Mouse (Mus musculus) heart, adult 9 months (tissue): ENCODE results near the gene Tigd3.
"Not testable (repeated sequence)": the region's sequence is repeated elsewhere in the genome, so short reads cannot be mapped to it uniquely, and the experiment has no call there.

Source experiments
- DNase-seq, 2 experiments: peaks; one replicate each; pipeline ENCODE4 v3.0.0; 2022; ENCODE audit warnings: low spot score in 2 of 2

Tigd3 gene

GRCm38 (mm10) chr19:5922119-5922942 lies 28.4 kb upstream of the Tigd3 start:
- DNase-seq = peak; percentile 77 to 83

DNA sequence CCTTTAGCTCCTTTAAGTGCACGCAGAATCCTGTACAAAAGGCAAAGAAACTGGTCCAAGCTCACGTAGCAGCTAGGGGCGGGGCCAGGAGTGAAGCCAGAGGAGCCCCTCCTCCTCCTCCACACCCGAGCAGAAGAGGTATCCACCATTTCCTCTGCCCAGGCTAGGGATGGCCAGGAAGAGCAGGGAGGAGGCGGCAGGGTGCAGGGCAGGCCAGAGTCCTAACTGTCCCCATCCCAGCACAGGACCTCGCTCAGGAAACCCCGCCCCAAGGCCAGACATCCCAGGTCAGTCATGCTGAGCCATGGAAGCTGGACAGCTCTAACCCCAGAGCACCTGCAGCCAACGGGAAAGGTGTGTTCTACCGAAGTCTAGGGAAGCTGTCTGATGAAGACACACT lies 27.8 kb upstream of the Tigd3 start:
- peak; percentile 50 to 63 for DNase-seq

DNA sequence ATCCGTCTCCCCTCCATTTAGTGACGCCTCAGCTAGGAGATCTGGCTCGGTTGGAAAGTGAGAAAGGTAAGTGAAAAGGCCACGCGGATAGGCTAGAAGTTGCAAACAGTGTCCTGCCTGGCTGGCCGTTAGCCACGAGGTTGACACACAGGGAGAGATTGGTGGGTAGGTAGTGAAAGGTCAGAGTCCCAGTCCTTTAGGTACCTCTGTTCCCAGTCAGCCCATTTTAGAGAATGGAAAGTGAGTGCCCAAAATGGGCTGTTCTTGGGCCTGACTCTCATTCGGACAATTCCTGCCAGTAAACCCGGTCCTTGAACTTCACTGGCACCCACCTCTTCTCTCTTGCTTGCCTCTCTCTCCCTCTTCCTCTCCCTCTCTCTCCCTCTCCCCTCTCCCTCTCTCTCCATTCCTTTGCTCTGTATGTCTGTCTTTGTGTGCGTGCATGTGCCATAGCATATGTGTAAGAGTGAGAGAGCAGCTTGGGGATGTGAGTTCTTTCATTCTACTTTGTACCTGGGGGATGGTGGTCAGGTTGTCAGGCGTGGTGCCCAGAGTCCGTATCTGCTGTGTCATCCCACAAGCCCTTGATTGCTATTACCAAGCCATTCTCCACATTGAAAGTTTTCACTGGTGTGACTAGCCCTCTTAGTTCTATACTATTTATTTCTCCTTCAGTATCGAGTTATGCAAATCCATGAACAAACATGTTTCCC lies 19.2 kb upstream of the Tigd3 start, which contains the start of gene Dpf2:
Gene Dpf2 (minus strand): TSS at position 4 of the 713 bp plus-strand sequence.
- DNase-seq = no peak

DNA sequence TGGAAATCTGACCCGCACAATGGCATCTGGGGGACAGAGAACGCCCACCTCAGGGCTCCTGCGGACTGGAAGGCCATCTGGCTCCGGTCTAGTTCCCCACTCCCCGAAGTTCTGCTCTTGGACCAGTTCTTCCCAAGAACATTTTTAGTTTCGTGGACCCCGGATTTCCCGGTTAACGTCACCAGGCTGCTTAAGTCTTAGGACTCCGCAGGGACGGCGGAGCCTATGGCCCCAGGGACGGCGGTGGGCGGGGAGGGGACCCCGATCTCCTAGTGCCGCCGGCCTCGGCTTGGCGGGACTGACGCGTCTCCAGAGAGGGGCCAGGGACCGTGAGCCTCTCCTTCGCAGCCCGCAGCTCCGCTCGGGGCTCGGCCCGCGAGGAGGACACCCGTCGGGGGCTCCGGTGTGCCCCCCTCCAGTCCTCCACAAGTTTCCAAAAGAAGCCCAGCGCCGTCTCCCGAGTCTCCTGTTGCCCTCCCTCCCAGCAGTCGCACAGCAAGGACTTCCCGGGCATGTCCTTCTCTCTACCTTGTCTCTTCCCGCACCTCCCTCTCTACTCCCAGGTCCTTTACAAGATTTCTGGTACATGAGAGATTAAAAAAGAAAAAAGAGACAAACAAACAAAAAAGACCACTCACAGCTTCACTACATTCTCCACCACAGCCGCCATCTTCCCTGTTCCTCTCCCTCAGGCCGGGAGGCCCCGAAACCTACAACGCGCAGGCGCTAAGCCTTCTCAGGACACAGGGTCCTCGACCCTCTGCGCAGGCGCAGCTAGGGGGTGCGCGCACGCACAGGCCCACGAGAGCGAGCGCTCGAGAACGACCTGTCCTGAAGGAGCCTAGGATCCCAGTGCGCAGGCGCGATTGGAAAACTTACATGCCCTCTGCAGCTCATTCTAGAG lies 18.4 kb upstream of the Tigd3 start:
- DNase-seq = peak; percentile 99

DNA sequence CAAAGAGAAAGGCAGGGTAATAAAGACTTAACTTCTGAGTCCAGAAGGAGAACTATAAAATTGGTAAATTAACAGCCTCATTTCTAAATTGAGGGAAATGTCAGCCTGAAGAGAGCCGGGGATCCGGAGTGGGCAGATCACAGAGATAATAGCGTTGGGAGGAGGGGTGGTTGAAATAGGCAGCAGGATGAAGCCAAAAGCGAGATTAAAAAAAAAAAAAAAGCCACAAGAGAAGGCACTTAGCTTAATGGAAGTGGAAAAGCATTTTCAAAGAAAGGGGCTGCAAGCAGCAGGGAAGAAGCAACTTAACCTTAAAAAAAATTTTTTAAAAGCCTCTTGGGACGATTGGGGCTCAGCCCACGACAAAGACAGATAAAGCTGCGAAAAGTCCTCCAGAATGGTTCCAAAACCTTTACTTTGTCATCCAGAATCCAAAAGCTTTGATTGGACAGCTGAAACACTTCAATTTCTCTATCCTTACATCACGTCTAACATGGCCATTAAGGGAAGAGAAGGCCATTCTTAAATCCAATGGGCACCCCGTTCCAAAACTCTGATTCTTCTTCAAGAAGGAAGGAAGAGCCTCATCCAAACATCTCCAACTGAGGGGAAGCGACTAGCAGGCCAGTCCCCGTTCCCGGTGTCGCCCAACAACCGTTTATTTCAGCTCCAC lies 17.6 kb upstream of the Tigd3 start:
- DNase-seq = no peak

GRCm38 (mm10) chr19:5910221-5910620 lies 16.3 kb upstream of the Tigd3 start:
- no peak for DNase-seq

- DNase-seq = no peak
Observed at GRCm38 (mm10) chr19:5907275-5907674, 13.3 kb upstream of the Tigd3 start.

DNA sequence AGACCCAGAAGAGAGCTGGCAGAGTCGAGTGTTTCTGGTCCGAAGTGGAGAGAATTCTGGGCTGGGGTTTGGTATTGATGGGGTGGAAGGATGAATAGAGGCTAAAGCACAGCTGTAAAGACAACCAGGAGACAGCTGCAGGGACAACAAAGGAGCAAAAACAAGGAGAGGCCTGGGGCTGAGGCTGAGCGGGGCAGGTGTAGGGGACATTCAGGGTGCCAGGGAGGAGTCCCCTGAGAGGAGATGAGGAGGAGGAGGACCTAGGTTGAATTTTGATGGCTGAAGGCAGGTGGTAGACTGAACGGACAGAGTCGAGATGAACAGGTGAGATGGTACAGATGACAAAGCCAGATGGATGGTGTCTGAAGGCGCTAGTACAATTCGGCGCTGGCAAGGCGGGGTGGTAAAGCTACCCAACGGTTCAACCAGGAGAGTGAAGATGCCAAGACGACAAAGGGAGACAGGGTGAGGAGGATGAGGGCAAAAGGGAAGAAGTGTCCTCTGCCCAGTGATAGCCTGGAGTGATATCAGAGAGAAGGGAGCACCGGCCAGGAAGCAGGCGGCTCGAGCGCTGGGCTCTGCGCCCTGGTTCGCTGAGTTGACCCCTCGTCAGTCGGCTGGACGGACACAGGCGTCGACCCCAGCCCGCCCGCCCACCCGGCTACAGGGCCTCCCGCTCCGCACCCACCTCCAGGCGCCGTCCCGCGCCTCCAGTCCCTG lies 507 bp downstream of the Tigd3 start:
- no peak for DNase-seq

DNA sequence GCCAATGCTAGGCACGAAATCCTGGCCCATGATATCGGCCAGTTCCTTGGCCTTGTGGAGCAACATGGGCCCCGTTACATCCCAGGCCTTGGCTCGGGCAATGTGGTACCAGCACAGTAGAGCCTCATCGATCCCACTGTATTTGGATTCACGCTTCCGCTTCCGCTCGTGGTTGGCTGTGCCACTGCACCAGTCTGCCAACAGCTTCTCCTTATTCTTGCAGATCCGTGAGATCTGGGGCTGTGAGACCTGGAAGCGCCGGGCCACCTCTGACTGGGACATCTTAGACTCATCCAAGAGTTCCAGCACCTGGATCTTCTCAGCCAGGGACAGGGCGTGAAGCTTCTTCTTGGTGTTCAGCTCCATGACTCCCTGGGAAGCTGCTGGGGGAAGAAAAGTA lies 1.2 kb downstream of the Tigd3 start:
- no peak for DNase-seq

- DNase-seq = no peak
Observed at GRCm38 (mm10) chr19:5892262-5892661, 1.7 kb downstream of the Tigd3 start.

DNA sequence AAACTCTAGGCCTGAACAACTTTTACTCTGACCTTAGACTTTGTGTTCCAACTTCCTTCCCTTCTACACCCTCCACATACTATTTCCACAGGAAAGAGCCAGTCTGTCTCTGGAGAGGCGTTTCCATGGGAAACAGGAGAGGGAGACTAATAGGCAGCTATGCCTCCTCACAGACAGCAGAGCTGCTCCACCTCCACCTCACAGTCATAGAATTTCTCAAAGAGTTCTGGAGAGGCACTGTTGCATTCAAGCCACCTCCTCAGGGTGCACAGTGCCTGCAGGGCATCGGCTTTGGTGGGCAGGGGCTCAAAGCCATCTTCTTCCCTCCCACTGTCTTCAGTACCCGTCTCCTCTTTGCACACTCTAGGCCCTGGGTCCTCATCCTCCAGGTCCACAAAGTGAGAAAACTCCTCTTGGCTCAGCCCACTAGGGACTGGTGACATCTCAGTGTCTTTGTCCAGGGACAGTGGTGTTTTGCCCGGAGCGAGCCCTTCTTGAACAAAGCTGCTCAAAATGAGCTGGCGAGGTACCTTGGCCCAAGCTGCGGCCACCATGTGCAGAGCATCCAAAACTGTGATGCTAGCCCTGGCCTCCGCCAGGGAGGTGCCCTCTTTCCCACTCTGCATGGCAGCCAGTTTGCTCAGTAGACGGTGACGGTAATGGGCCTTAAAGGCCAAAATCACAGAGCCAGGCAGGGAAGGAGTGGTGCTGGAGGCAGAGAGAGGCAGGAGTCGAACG lies 2.3 kb downstream of the Tigd3 start:
- no peak for DNase-seq

DNA sequence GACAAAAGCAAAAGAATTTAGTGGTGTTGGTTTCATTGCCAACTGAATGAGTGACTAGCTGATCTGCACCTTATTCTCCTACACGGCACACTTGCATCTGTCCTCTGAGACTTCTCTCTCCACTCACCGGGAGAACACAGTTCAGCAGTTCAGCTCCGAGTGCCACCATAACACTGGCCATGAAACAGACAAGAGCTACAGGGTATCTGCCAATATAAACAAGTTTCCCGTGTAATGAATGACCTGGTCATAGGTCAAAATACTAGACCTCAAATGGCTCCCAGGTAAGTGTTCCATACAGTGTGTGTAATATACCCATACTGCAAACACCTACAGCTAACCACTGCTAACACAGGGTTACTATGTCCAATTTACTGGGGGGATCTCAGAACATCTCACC lies 4.7 kb downstream of the Tigd3 start:
- DNase-seq = no peak

GRCm38 (mm10) chr19:5887234-5887815 lies 6.6 kb downstream of the Tigd3 start:
- no peak for DNase-seq

DNA sequence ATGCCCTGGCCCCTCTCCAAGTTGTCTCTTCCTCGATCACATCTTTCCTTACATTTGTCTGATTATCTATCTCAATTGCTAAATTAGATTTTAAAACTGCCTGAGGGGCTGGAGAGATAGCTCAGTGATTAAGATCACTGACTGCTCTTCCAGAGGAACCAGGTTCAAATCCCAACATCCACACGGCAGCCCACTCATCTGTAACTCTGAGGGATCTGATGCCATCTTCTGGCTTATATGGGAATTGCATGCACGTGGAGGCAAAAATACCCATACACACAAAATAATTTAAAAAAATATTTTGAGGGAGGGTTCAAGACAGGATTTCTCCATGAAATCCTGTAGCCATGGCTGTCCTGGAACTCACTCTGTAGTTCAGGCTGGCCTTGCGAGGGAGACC lies 8.1 kb downstream of the Tigd3 start:
- DNase-seq = no peak

- no peak for DNase-seq
Observed at GRCm38 (mm10) chr19:5883935-5884334, 10.0 kb downstream of the Tigd3 start.

DNA sequence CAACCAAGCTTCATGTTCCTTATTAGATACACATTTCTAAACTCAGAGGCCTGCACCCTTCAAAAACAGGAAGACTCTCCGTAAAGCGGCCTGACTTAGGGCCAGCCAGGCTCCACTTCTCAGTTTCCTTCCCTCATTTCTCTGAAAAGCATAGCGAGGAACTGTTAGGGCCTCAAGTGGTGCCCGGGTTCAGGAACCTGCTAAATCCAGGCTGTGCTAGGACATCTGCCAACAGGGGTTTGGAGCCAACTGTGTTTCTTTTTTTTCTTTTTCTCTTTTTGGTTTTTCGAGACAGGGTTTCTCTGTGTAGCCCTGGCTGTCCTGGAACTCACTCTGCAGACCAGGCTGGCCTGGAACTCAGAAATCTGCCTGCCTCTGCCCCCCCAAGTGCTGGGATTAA lies 11.9 kb downstream of the Tigd3 start:
- not testable (repeated sequence) for DNase-seq

DNA sequence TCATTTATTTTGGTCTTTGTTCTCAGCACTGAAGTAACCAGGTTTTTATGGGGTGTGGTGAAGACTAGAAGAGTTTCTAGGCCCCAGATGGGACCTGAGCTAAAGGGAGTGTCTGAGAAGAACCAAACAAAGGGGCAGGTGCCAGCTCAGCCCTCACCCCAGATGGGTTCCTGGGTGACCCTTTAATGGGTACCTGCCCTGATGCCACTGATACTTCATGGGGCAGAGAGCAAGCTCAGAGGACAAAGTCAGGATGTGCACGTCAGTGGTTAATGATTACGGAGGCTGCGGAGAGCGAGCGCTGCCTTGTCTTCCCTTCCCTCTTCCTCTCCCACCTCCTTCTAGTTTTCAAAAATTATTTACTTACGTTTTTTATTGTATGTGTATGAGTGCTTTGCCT lies 12.8 kb downstream of the Tigd3 start:
- DNase-seq = no peak

DNA sequence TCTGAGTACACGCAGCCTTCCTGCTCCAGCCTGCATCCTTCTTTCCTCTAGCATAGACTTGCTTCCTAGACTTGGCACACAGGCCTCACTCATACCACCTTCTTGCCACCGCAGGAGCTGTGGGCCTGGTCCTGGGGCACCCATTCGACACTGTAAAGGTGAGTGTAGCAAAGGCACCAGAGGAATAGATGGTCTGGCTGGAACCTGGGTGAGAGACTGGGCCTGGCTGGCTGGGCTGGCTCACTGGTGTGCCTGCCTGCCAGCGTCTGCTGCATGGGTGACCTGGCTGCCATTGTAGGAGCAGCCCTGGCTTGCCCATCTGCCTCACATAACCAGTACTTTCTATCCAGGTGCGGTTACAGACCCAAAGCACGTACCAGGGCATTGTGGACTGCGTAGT lies 14.2 kb downstream of the Tigd3 start:
- DNase-seq = no peak

DNA sequence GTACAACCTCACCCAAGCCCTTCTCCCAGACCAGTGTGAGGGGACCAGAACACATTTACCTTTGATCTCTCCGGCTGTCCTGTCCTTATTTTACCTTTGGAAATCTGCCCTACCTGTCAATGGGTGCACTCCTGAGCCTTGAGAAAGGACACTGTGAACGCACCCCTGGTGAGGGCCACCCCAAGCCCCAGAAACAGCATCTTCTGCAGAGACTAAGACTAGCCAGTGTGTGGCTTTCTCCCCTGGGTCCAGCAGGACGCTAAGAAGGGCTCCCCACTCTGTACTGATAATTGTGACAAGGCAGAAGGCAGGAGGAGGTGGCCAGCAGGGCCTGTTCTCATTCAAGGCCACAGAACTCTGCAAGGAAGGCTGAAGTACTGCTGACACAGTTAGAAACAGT lies 15.0 kb downstream of the Tigd3 start:
- no peak for DNase-seq

GRCm38 (mm10) chr19:5878362-5878722 lies 15.6 kb downstream of the Tigd3 start:
- DNase-seq = peak; percentile 42 to 53
